Mouse (Mus musculus): ENCODE measurements around the gene Acsl1. TPM values are rescaled to one million over a fixed set of nuclear protein-coding genes. Genes with fewer than 3 reads are reported as not detected.

The Acsl1 gene
- polyA plus RNA-seq, 1 experiment from 2014 or later = 42.5 TPM

DNA sequence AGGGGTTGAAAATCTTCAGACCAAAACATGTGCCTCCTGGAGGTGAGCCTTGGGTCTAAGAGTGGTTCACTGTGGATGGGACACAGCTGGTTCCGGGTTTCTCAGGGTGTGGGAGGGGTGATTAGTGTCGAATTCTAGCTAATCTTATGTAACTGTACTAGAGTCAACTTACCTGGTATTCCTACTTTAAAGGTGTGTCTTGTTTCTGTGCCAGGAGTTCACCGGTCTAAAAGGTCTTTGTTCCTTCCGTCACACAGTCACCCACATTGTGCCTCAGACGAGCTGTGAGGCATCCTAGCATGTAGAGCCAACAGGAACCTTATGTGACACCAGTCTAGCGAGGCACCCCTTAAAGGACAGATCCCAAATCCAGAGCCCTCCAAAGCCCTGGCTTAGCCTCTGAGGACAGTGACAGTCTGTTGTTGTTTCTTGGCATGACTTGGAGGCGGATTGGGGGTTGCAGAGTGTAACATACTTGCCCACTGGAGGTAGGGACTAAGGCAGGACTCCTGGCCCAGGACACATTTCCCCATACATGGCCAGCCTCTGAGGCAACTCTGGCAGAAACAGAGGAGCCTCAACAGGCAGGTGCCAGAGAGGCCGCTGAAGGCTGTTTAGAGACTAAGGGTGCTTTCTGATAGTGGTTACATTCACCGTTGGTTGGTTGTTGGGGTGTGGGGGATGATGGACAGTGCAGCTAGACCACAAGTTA is 7.1 kb downstream of the Acsl1 start:
- Histone ChIP-seq H3K36me3 (peaks cover 8% of the 10 kb centered on the region), H3K4me2 (no peak overlapping the region), H3K27me3 (replicated peaks) (no peaks in the 10 kb centered on the region), H3K27ac (peak overlapping the region; percentile 45), H3K4me1 (peaks cover 73% of the 10 kb centered on the region), H3K4me3 (no peak overlapping the region), H3K9me3 (replicated peaks) (no peaks in the 10 kb centered on the region), H3K9ac (no peak overlapping the region)
- ATAC-seq = no peak
- WGBS (ENCODE audit: insufficient replicate concordance) = 70% methylated on average over 9 of the region's 9 CpGs

DNA sequence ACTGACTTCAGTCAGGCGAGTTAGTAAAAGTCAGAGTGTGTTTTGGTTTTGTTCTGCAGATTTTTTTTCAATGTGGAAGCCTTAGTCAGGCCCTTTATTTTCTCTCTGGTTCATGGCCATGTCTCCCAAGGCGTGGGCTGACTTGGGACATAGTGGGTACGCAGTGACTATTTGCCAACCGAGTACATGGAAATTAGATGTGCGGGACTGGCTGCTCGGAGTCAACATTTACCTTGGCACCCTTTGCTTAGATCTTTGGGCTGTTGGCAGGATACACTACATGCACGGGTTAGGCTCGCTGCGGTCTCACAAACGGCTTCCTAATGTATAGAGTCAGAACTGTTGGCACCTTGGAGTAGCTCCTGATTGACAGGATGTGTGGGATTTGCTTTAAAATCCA is 7.9 kb downstream of the Acsl1 start:
- Histone ChIP-seq H3K27ac (no peak overlapping the region), H3K27me3 (replicated peaks) (no peaks in the 10 kb centered on the region), H3K4me3 (no peak overlapping the region), H3K9me3 (replicated peaks) (no peaks in the 10 kb centered on the region), H3K4me1 (peaks cover 71% of the 10 kb centered on the region), H3K9ac (no peak overlapping the region), H3K36me3 (peaks cover 14% of the 10 kb centered on the region), H3K4me2 (no peak overlapping the region)
- ATAC-seq = no peak
- 78% methylated on average over 10 of the region's 10 CpGs for WGBS (ENCODE audit: insufficient replicate concordance)

DNA sequence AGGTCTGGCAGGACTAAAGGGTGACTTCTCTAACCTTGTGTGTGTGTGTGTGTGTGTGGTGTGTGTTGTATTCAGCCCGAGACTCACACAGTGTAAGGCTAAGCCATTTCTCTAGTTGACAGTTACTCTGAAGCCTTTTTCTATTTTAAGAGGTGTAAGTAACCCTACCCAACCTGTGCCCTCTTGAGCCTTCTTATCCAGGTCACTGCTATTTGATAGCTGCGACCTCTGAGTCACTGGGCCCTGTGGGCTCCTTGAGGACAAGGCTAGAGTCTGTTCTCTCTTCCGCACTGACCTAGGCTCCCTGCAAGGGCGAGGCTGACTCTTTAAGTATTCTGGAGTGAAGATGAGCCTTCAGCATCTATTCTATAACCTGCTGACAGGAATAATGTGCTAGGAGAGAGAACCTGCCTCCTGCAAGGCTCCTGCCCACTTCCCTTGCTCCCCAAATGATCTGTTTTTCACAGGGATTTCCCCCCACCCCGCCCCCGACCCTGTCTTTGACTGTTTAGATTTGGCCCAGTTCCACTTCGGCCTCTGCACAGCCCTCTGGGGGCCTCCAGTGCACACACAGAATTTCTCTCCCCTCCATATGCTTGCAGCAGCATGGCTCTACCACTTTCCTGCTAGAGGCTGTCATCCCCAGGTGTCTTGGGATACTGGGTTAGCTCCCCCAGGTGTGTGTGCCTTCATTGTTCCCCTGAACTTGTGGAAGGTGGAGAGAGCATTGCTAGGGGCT is 9.1 kb downstream of the Acsl1 start:
- 55% methylated on average over 7 of the region's 7 CpGs for WGBS (ENCODE audit: insufficient replicate concordance)
- Histone ChIP-seq H3K27me3 (replicated peaks) (no peaks in the 10 kb centered on the region), H3K9me3 (replicated peaks) (no peaks in the 10 kb centered on the region), H3K36me3 (peaks cover 14% of the 10 kb centered on the region), H3K4me2 (no peak overlapping the region), H3K4me3 (no peak overlapping the region), H3K4me1 (peaks cover 75% of the 10 kb centered on the region), H3K27ac (peak overlapping the region; percentile 49), H3K9ac (0 out of 2 replicates have a peak overlapping the region, but pooled peaks have one; percentile 6)
- no peak for ATAC-seq

DNA sequence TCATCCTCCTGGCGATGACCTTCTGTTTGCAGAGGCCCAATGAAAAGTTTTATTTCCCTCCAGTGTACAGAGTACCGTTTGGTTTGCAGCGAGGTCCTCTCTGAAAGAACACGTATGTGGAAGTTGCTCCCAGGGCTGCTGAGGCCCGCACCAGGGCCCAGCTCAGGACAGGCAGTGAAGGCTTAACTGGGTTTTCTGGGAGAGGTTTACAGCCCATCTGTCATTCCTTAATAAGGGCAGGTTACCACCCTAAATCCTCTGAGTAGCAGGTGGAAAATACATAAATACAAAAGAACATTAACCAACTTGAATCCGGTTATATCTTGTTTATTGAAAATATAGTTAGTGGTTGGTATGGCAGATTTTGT is 9.7 kb downstream of the Acsl1 start:
- peaks cover 17% of the 10 kb centered on the region for H3K36me3 ChIP-seq
- no peaks in the 10 kb centered on the region for H3K9me3 ChIP-seq (replicated peaks)
- WGBS (ENCODE audit: insufficient replicate concordance) = 59% methylated on average over 6 of the region's 6 CpGs
- H3K9ac ChIP-seq = no peak overlapping the region
- H3K4me1 ChIP-seq = peaks cover 75% of the 10 kb centered on the region
- no peak overlapping the region for H3K4me2 ChIP-seq
- ATAC-seq = no peak
- no peak overlapping the region for H3K4me3 ChIP-seq
- H3K27me3 ChIP-seq (replicated peaks) = no peaks in the 10 kb centered on the region
- peak overlapping the region; percentile 49 for H3K27ac ChIP-seq

DNA sequence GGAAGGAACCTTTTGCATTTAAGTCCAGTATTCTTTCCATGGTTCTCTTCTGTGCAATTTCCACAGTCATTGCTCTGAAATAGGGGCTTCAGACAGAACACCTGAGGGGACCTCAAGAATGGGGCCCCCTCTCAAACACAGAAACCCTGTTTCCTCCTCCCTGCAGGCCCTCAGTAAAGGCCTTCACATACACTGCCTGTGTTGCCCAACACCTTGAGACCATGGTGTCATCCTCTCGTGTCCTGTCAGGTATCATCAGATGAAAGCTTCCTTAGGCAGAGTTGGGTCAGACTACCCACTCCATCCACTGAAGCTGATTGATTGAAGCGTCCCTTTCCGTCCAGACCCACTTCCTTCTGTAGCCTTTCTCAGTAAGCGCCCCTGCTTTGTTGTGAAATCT is 11.9 kb downstream of the Acsl1 start:
- Histone ChIP-seq H3K4me2 (no peak overlapping the region), H3K27ac (no peak overlapping the region), H3K4me3 (no peak overlapping the region), H3K9me3 (replicated peaks) (no peaks in the 10 kb centered on the region), H3K36me3 (peaks cover 13% of the 10 kb centered on the region; the same call in 1 of the 2 replicates), H3K27me3 (replicated peaks) (no peaks in the 10 kb centered on the region), H3K9ac (no peak overlapping the region), H3K4me1 (peaks cover 64% of the 10 kb centered on the region)
- 67% methylated on average over 4 of the region's 4 CpGs for WGBS (ENCODE audit: insufficient replicate concordance)
- no peak for ATAC-seq

DNA sequence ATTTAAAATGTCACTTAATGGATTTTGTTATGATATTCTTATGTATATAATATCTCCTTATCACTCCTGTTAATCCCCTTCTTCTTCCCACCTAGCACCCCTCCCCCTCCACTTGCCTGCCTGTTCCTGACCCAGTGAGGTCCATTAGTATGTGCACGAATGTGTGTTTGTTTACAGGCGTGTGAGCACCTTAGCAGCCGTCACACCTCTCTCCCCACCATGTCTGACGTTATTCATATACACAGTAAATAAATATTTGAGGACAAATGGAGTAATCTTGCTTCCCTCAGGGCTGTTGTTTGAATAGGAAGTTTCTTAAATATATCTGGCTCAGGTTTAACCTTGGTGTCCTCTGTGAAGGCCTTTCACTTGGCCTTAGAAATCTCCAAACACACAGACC is 12.4 kb downstream of the Acsl1 start:
- no peak overlapping the region for H3K9ac ChIP-seq
- WGBS (ENCODE audit: insufficient replicate concordance) = 55% methylated on average over 4 of the region's 4 CpGs
- peak overlapping the region; percentile 58; the same call in 1 of the 2 replicates for H3K27ac ChIP-seq
- no peaks in the 10 kb centered on the region for H3K27me3 ChIP-seq (replicated peaks)
- H3K4me3 ChIP-seq = no peak overlapping the region
- peaks cover 64% of the 10 kb centered on the region for H3K4me1 ChIP-seq
- ATAC-seq = no peak
- H3K36me3 ChIP-seq = peaks cover 13% of the 10 kb centered on the region; the same call in 1 of the 2 replicates
- no peaks in the 10 kb centered on the region for H3K9me3 ChIP-seq (replicated peaks)
- no peak overlapping the region for H3K4me2 ChIP-seq

DNA sequence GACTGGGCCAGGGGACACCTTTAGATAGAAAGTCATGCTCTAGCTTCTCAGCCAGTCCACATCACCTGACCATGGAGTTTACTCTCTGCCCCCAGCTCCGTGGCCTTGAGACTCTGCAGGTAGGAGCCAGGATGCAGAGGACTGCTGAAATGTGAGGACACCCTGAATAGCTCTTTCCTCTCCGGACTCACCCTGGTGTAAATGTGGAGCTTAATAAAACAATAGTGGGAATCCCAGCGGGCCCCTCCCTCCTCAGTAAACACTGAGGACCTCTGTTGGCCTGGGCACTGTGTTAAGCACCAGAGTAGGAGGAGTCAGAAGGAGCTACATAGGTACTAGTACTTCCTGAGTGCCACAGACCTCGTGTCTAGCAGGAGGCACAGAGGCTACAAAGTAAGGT is 13.2 kb downstream of the Acsl1 start:
- 46% methylated on average over 4 of the region's 4 CpGs for WGBS (ENCODE audit: insufficient replicate concordance)
- Histone ChIP-seq H3K9ac (no peak overlapping the region), H3K27me3 (replicated peaks) (no peaks in the 10 kb centered on the region), H3K27ac (peak overlapping the region; percentile 58; the same call in 1 of the 2 replicates), H3K4me2 (no peak overlapping the region), H3K4me1 (peaks cover 63% of the 10 kb centered on the region), H3K4me3 (no peak overlapping the region), H3K9me3 (replicated peaks) (no peaks in the 10 kb centered on the region), H3K36me3 (peaks cover 13% of the 10 kb centered on the region; the same call in 1 of the 2 replicates)
- no peak for ATAC-seq

- peak; percentile 49 for ATAC-seq
- Histone ChIP-seq H3K27me3 (replicated peaks) (no peaks in the 10 kb centered on the region), H3K4me1 (peaks cover 60% of the 10 kb centered on the region), H3K4me3 (no peak overlapping the region), H3K36me3 (peaks cover 13% of the 10 kb centered on the region; the same call in 1 of the 2 replicates), H3K9ac (no peak overlapping the region), H3K4me2 (no peak overlapping the region), H3K27ac (peak overlapping the region; percentile 58), H3K9me3 (replicated peaks) (no peaks in the 10 kb centered on the region)
- 60% methylated on average over 8 of the region's 8 CpGs for WGBS (ENCODE audit: insufficient replicate concordance)
These were observed 14.2 kb downstream of the Acsl1 start for GRCm38 (mm10) chr8:46484931-46485463.

GRCm38 (mm10) chr8:46488085-46488561 is 17.3 kb downstream of the Acsl1 start:
- peak overlapping the region; percentile 10; the same call in 1 of the 2 replicates for H3K27ac ChIP-seq
- no peak overlapping the region for H3K4me3 ChIP-seq
- H3K4me2 ChIP-seq = no peak overlapping the region
- no peaks in the 10 kb centered on the region for H3K27me3 ChIP-seq (replicated peaks)
- H3K36me3 ChIP-seq = peaks cover 14% of the 10 kb centered on the region
- H3K9me3 ChIP-seq (replicated peaks) = no peaks in the 10 kb centered on the region
- WGBS (ENCODE audit: insufficient replicate concordance) = 58% methylated on average over 7 of the region's 7 CpGs
- H3K4me1 ChIP-seq = peaks cover 80% of the 10 kb centered on the region
- H3K9ac ChIP-seq = no peak overlapping the region
- no peak for ATAC-seq

DNA sequence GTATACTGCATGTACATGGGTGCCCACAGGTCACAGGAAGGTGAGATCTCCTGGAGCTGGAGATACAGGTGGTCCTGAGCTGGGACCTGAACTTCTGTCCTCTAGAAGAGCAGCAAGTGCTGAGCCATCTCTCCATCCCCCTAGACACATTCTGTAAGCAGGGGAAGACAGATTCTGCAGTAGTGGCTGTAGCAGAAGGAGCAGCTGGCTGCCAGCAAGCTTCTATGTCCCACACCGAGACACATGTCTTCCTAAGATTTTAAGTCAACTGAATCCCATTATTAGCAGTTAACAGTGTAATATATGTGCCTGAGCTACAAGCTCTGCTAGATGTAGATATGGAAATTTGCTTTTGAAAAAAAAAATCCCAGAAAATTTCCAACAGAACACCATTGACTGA is 18.4 kb downstream of the Acsl1 start:
- no peak overlapping the region for H3K9ac ChIP-seq
- no peaks in the 10 kb centered on the region for H3K27me3 ChIP-seq (replicated peaks)
- 85% methylated on average over 1 of the region's 1 CpGs for WGBS (ENCODE audit: insufficient replicate concordance)
- peaks cover 75% of the 10 kb centered on the region for H3K4me1 ChIP-seq
- no peak overlapping the region for H3K4me3 ChIP-seq
- no peaks in the 10 kb centered on the region for H3K9me3 ChIP-seq (replicated peaks)
- no peak overlapping the region for H3K4me2 ChIP-seq
- no peak for ATAC-seq
- H3K27ac ChIP-seq = no peak overlapping the region
- H3K36me3 ChIP-seq = peaks cover 17% of the 10 kb centered on the region

- Histone ChIP-seq H3K36me3 (peaks cover 23% of the 10 kb centered on the region), H3K4me2 (peak overlapping the region; percentile 45; the same call in 1 of the 2 replicates), H3K9ac (no peak overlapping the region), H3K4me1 (peaks cover 69% of the 10 kb centered on the region), H3K27me3 (replicated peaks) (no peaks in the 10 kb centered on the region), H3K4me3 (no peak overlapping the region), H3K27ac (0 out of 2 replicates have a peak overlapping the region, but pooled peaks have one; percentile 47), H3K9me3 (replicated peaks) (no peaks in the 10 kb centered on the region)
- WGBS (ENCODE audit: insufficient replicate concordance) = 86% methylated on average over 8 of the region's 8 CpGs
- ATAC-seq = no peak
These were observed 19.4 kb downstream of the Acsl1 start for GRCm38 (mm10) chr8:46490250-46490649.

DNA sequence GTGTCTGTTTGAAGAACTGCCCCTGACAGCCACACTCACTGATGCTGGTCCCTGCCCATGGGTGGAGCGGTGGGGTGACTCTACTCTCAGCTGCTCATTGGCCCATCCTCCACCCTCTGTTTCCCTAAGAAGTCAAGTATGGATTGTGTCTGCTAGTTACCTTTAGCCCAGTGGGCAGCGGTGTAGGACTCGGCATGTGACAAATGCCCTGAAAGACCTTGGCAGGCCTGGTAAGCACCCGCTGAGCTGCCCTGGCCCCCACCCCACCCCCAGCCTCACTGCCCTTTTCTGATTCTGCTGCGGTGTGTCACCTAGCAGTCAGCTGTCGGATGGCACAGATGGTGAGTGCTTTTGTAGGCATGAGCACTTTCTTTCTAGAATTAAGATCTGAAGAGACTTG is 20.0 kb downstream of the Acsl1 start:
- peak overlapping the region; percentile 63; the same call in 1 of the 2 replicates for H3K27ac ChIP-seq
- no peaks in the 10 kb centered on the region for H3K9me3 ChIP-seq (replicated peaks)
- peak overlapping the region; percentile 45 for H3K4me2 ChIP-seq
- 81% methylated on average over 6 of the region's 6 CpGs for WGBS (ENCODE audit: insufficient replicate concordance)
- H3K4me1 ChIP-seq = peaks cover 70% of the 10 kb centered on the region
- H3K4me3 ChIP-seq = 0 out of 2 replicates have a peak overlapping the region, but pooled peaks have one; percentile 3
- no peak overlapping the region for H3K9ac ChIP-seq
- H3K36me3 ChIP-seq = peaks cover 24% of the 10 kb centered on the region
- H3K27me3 ChIP-seq (replicated peaks) = no peaks in the 10 kb centered on the region
- ATAC-seq = peak; percentile 77
